Comparison of ENCODE assay signal across 14 mouse cellular contexts in genomic region chr10:69937291-69937921, GRCm38 (mm10).
"Had no signal": no experiment of that assay in that cellular context is flagged by ENCODE, and none has a peak within 500 bp of the region (broad histone marks: within the 10 kb centered on the region; RNA-seq: fewer than 3 reads in every experiment).

No protein-coding gene starts in this region.

- H3K27ac ChIP-seq: kidney, embryonic 15.5 days; layer of hippocampus, adult 2 months; liver, embryonic 14.5 days; stomach, postnatal 0 days had no signal

- H3K4me1 ChIP-seq: kidney, embryonic 15.5 days had no signal

- H3K4me2 ChIP-seq: kidney, embryonic 15.5 days; midbrain, embryonic 11.5 days had no signal

- H3K9me3 ChIP-seq: kidney, embryonic 15.5 days had no signal

- DNase-seq: kidney, adult 11 months; kidney, adult 8-10 months; layer of hippocampus, adult 9-11 months; lung, adult 2 months; lung, postnatal 14 days; lung, postnatal 4 days; midbrain, embryonic 14.5 days; thymus, adult 2 months; thymus, postnatal 25 days had no signal

- H3K4me3 ChIP-seq: kidney, embryonic 15.5 days; layer of hippocampus, adult 2 months had no signal

- H3K27me3 ChIP-seq: kidney, embryonic 15.5 days had no signal

- H3K9ac ChIP-seq: kidney, embryonic 15.5 days; liver, embryonic 14.5 days had no signal
